Mouse (Mus musculus): Measurements from ENCODE around the gene Vmn1r86. TPM values are rescaled to one million over a fixed set of nuclear protein-coding genes. Genes with fewer than 3 reads are reported as not detected.

The Vmn1r86 gene
- total RNA-seq, 1 experiment, result not detected

DNA sequence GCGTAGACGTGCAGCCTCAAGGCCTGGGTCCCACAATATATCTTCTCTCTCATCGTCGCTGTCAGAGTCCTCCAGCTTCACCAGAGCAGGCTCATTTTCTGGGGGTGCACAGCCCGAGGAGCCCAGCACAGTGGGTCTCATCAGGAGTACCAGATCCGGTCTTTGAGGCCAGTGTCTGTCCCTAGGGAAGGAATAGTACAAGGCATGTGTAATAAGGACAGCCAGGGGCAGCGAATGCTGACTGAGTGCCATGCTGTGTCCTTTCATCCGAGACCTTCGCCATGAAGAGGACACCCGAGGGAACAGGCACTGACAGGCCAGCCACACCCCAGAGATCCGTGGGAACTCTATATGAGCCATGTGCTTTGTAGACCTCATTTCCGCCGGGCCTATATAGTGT lies 66.7 kb downstream of the Vmn1r86 start:
- no peak overlapping the region for H3K9ac ChIP-seq (ENCODE audit: insufficient read depth, low read depth, low read length, poor library complexity, severe bottlenecking)
- H3K4me1 ChIP-seq (ENCODE audit: control insufficient read depth in 2 of 2, insufficient read depth in 2 of 2, low read length in 2 of 2, poor library complexity in 1 of 2), result peaks cover 5 to 6% of the 10 kb centered on the region in 2 experiments; a peak in 2 of 4 replicates
- no peak overlapping the region for H3K27ac ChIP-seq (ENCODE audit: insufficient read depth, low read depth, low read length, poor library complexity, severe bottlenecking)
- in situ Hi-C loops (cut with MboI; ENCODE audit: low sequenced_read_pairs in 2 of 2, unreplicated experiment in 2 of 2), result no loop called here
- H3K9me3 ChIP-seq (ENCODE audit: control insufficient read depth, insufficient read depth, low read depth, low read length), result no peaks in the 10 kb centered on the region
- no peaks in the 10 kb centered on the region for H3K36me3 ChIP-seq (ENCODE audit: control insufficient read depth, insufficient read depth, low read length, poor library complexity, severe bottlenecking)
- no peak for DNase-seq (ENCODE audit: low read depth, low spot score)
- TF ChIP-seq ZNF384 (IDR thresholded peaks at IDR 0.05; ENCODE audit: low read depth, low read length) (no peak), ZC3H11A (IDR thresholded peaks at IDR 0.05; ENCODE audit: borderline replicate concordance, low read depth, low read length) (no peak), HCFC1 (IDR thresholded peaks at IDR 0.05; ENCODE audit: borderline replicate concordance, insufficient read depth, low read length) (no peak), MAFK (IDR thresholded peaks at IDR 0.05; ENCODE audit: insufficient read depth, low read depth, low read length) (no peak)
- no peak overlapping the region for H3K4me3 ChIP-seq (ENCODE audit: insufficient read depth in 1 of 2, low read depth in 1 of 2, low read length in 2 of 2, poor library complexity in 1 of 2, severe bottlenecking in 1 of 2)

Other genes with a start within 250 kb of the Vmn1r86 start
- gene Zfp128, start 238.7 kb downstream of the Vmn1r86 start, total RNA-seq (2012; rRNA removed), result 1.4 and 1.8 TPM in 2 replicates
- gene Zscan22, start 222.1 kb downstream of the Vmn1r86 start, total RNA-seq (2012; rRNA removed), result 5.1 and 5.7 TPM in 2 replicates
- gene Rps5, start 197.6 kb downstream of the Vmn1r86 start, total RNA-seq (2012; rRNA removed), result 3,358 and 4,390 TPM in 2 replicates
- 4.4 and 6.9 TPM in 2 replicates for gene Rnf225, start 192.5 kb downstream of the Vmn1r86 start, total RNA-seq (2012; rRNA removed)
- gene Zfp324, start 154.1 kb downstream of the Vmn1r86 start, total RNA-seq (2012; rRNA removed), result 4.7 and 5.6 TPM in 2 replicates
- gene Zfp446, start 142.1 kb downstream of the Vmn1r86 start, total RNA-seq (2012; rRNA removed), result 6.4 and 7.3 TPM in 2 replicates
- 0.45 and 0.69 TPM in 2 replicates for gene Slc27a5, start 121.7 kb downstream of the Vmn1r86 start, total RNA-seq (2012; rRNA removed)
- 2,698 and 2,854 TPM in 2 replicates for gene Trim28, start 120.8 kb downstream of the Vmn1r86 start, total RNA-seq (2012; rRNA removed)
- gene Zbtb45, start 109.9 kb downstream of the Vmn1r86 start, total RNA-seq (2012; rRNA removed), result 23.7 and 26.7 TPM in 2 replicates
- 103 and 143 TPM in 2 replicates for gene Chmp2a, start 85.1 kb downstream of the Vmn1r86 start, total RNA-seq (2012; rRNA removed)
- 73.8 and 92.8 TPM in 2 replicates for gene Ube2m, start 81.6 kb downstream of the Vmn1r86 start, total RNA-seq (2012; rRNA removed)
- gene Mzf1, start 65.2 kb downstream of the Vmn1r86 start, total RNA-seq (2012; rRNA removed), result 3.2 and 3.8 TPM in 2 replicates
- not detected in 2 replicates for gene Vmn1r85, start 24.7 kb downstream of the Vmn1r86 start, total RNA-seq (2012; rRNA removed)
- not detected in 2 replicates for gene Vmn1r87, start 20.2 kb upstream of the Vmn1r86 start, total RNA-seq (2012; rRNA removed)
- gene Vmn1r88, start 39.7 kb upstream of the Vmn1r86 start, total RNA-seq (2012; rRNA removed), result 0.04 and 0.11 TPM in 2 replicates
- gene Vmn1r89, start 93.1 kb upstream of the Vmn1r86 start, total RNA-seq (2012; rRNA removed), result not detected in 2 replicates
- gene Lig1, start 157.4 kb upstream of the Vmn1r86 start, total RNA-seq (2012; rRNA removed), result 88.5 and 92.2 TPM in 2 replicates
- gene Zswim9, start 158.8 kb upstream of the Vmn1r86 start, total RNA-seq (2012; rRNA removed), result 5.1 and 5.7 TPM in 2 replicates
- gene Pla2g4c, start 204.7 kb upstream of the Vmn1r86 start, total RNA-seq (2012; rRNA removed), result 1.5 and 2.9 TPM in 2 replicates